Mouse (Mus musculus) lung, embryonic 14.5 days (tissue): ENCODE data around the gene Camta2. TPM values are rescaled to one million over a fixed set of nuclear protein-coding genes. Genes with fewer than 3 reads are reported as not detected.

Experiments used
- ATAC-seq: fragments of 200-750 bp; cut with Nextera tagmentation; 2 replicates; pipeline ENCODE4 v1.8.0; 2017; ENCODE audit warnings: mild to moderate bottlenecking, moderate TSS enrichment, moderate library complexity; ENCODE audit not compliant: insufficient read depth
- DNase-seq: peaks from one replicate; pipeline ENCODE4 v3.0.0-alpha.2; 2015
- H3K27ac ChIP-seq: fragments of 300-500 bp; sonication (generic); 2 replicates; pipeline ENCODE4 v1.5.1; 2014; ENCODE audit warnings: low read depth, mild to moderate bottlenecking, moderate library complexity
- H3K27me3 ChIP-seq: fragments of 300-500 bp; sonication (generic); 2 replicates; pipeline ENCODE4 v1.6.1; 2014; ENCODE audit warnings: low read length, control low read depth; ENCODE audit not compliant: insufficient read depth
- H3K36me3 ChIP-seq: fragments of 300-500 bp; sonication (generic); 2 replicates; pipeline ENCODE4 v1.6.1; 2014; ENCODE audit warnings: control low read depth; ENCODE audit not compliant: insufficient read depth
- H3K4me1 ChIP-seq: fragments of 300-500 bp; sonication (generic); 2 replicates; pipeline ENCODE4 v1.6.1; 2014; ENCODE audit warnings: antibody characterized with exemption, control low read depth; ENCODE audit not compliant: insufficient read depth
- H3K4me2 ChIP-seq: fragments of 300-500 bp; sonication (generic); 2 replicates; pipeline ENCODE4 v1.6.1; 2014; ENCODE audit warnings: mild to moderate bottlenecking
- H3K4me3 ChIP-seq: fragments of 300-500 bp; sonication (generic); 2 replicates; pipeline ENCODE4 v1.5.1; 2014; ENCODE audit warnings: low read depth, low read length
- H3K9ac ChIP-seq: fragments of 300-500 bp; sonication (generic); 2 replicates; pipeline ENCODE4 v1.6.1; 2014
- H3K9me3 ChIP-seq: fragments of 300-500 bp; sonication (generic); 2 replicates; pipeline ENCODE4 v1.6.1; 2016; ENCODE audit warnings: low read depth, low read length, control low read depth
- CTCF ChIP-seq: IDR thresholded peaks from 2 replicates; pipeline ENCODE4 v1.5.1; 2016; ENCODE audit warnings: antibody characterized with exemption, low read depth
- WGBS: fragments of 180-500 bp; shearing (Covaris S2); extraction: QIAGEN DNeasy Blood & Tissue Kit; methylation state at CpG from one replicate; pipeline ENCODE4 v1.1.7; 2014; 5-methylcytosine and 5-hydroxymethylcytosine counted together
- polyA plus RNA-seq: library from polyadenylated mRNA; unstranded; fragments of >200 nt; fragmentation: Nextera tagmentation; extraction: Ambion mirVana; gene quantifications from 2 replicates; pipeline ENCODE4 v1.2.1, GENCODE M21; 2014

The Camta2 gene
- polyA plus RNA-seq, 1 experiment from 2014 or later, result 16.2 TPM

DNA sequence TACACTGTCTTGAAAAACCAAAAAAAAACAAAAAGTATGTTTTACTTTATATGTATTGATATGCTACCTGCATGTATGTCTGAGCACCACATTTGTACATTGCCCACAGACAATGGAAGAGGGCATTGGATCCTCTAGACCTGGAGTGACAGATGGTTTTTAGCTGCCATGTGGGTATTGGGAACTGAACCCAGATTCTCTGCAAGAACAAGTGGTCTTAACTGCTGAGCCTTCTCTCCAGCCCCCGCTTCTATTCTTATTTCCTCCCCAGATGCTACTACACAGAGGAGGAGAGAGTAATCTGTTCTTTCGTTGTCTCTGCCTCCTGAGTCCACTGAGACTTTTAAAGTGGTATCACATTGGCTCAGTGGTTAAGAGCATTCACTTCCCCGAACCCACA, 5.6 kb upstream of the Camta2 start:
- DNase-seq, result no peak
- TF ChIP-seq CTCF, result no peak
- no peaks in the 10 kb centered on the region for H3K4me1 ChIP-seq
- no peak overlapping the region for H3K27ac ChIP-seq
- ATAC-seq, result no peak
- no peak overlapping the region for H3K9ac ChIP-seq
- H3K36me3 ChIP-seq, result no peaks in the 10 kb centered on the region
- WGBS, result 70% methylated on average over 3 of the region's 3 CpGs
- no peak overlapping the region for H3K4me3 ChIP-seq
- no peaks in the 10 kb centered on the region for H3K27me3 ChIP-seq
- no peaks in the 10 kb centered on the region for H3K9me3 ChIP-seq
- no peak overlapping the region for H3K4me2 ChIP-seq

DNA sequence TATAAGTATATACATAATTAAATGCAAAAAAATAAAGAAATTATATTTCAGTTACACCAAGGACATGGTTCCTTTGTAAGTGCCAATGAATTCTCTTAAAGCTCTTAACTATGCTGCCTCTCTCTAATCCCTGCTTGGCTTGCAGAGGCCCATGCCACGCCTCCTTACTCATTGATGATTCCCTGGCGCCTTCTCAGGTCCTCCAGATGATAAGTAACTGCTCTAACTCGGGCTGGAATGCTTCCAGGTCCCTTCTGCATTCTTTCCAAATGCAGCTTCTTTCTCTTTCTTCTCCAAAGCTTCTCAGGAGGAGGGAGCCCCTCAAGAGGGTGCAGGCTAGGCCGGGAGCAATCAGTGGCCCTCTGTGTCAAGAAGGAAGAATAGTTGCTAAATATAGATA, 1.7 kb upstream of the Camta2 start:
- Histone ChIP-seq H3K36me3 (peaks cover 15% of the 10 kb centered on the region), H3K4me1 (no peaks in the 10 kb centered on the region), H3K27me3 (no peaks in the 10 kb centered on the region), H3K4me2 (no peak overlapping the region), H3K9me3 (no peaks in the 10 kb centered on the region), H3K4me3 (no peak overlapping the region), H3K9ac (no peak overlapping the region), H3K27ac (no peak overlapping the region)
- TF ChIP-seq CTCF, result no peak
- 44% methylated on average over 4 of the region's 4 CpGs for WGBS
- DNase-seq (peak; percentile 57), ATAC-seq (no peak)

DNA sequence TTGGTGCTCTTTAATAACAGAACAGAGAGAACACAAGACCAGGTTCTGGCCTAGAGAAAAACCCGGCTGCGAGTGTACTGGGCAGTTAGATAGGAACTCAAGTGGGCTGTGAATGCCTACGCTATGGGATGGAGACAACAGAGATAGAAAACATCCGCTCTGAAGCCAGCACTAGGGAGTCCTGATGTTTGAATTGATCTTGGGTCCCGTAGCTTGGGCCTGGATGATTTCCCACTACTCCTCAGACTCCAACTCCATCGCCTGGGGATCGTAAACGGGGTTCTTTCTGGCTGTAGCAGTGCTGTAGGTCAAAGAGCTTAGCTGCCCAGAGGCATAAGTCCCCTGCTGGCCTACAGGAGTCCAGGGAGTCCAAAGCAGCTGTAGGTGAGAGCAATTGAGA, 467 bp upstream of the Camta2 start:
- ATAC-seq (0 out of 2 replicates have a peak, but pooled peaks have one; percentile 20), DNase-seq (peak; percentile 28)
- Histone ChIP-seq H3K27me3 (no peaks in the 10 kb centered on the region), H3K9ac (peak overlapping the region; percentile 82), H3K36me3 (peaks cover 28% of the 10 kb centered on the region), H3K4me3 (peak overlapping the region; percentile 87), H3K4me2 (peak overlapping the region; percentile 80), H3K27ac (peak overlapping the region; percentile 88), H3K4me1 (no peaks in the 10 kb centered on the region), H3K9me3 (no peaks in the 10 kb centered on the region)
- no peak for TF ChIP-seq CTCF
- WGBS, result 11% methylated on average over 8 of the region's 8 CpGs

DNA sequence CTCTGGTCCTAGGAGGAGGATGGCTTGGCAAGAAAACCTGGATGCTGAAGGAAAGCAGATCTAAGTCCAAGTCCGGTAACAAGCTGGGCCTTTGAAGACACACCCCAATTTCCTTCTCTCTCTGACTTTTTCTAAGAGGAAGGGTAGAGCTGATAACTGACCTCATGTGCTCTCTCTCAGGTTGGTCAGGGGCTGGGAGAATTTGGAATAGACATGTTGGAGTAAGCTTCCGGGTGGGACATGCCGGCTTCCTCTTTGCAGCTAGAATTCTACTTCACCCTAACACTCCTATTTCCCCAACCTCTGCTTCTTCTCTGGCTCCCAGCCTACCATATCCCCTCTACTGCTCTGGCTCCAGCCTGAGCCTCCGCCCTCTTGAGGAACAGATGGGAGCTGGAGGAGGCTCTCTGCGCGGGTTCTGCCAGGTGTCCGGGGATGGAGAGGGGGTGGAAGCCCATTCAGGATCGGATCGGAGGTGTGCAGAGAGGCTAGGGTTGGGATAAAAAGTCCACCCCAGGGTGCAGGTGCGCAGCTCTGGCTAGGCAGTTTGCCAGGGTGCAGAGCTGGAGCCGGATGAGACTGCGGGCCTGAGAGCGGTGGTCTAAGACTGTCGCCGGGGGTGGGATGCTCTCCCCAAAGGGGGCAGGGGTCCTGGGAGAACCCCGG, 871 bp downstream of the Camta2 start:
- DNase-seq (peak; percentile 45), ATAC-seq (peak; percentile 65)
- H3K27ac ChIP-seq, result peak overlapping the region; percentile 88
- H3K9me3 ChIP-seq, result no peaks in the 10 kb centered on the region
- 2% methylated on average over 16 of the region's 16 CpGs for whole genome bisulfite sequencing
- peaks cover 41% of the 10 kb centered on the region for H3K36me3 ChIP-seq
- peak overlapping the region; percentile 82 for H3K9ac ChIP-seq
- H3K4me2 ChIP-seq, result peak overlapping the region; percentile 80
- no peak for TF ChIP-seq CTCF
- H3K27me3 ChIP-seq, result no peaks in the 10 kb centered on the region
- H3K4me1 ChIP-seq, result no peaks in the 10 kb centered on the region
- H3K4me3 ChIP-seq, result peak overlapping the region; percentile 87

DNA sequence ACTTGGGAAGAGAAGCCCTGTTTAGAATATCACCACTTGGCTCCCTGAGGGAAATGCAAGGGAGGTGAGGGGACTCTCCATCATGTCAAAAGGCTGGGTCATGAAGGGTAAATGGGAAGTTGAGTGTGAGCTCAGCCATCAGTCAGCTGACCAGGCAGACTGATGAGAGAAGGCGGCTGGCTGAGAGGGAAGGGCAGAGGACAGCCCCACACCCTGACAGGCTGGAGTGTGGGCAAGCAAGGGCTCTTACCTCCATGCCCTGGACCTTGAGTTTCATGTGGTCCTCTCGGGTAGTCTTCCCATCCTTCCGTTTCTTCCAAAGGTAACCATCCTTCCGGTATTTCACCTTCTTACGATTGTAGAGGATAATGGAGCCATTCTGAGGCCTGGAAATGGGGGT, 4.3 kb downstream of the Camta2 start:
- Histone ChIP-seq H3K9ac (no peak overlapping the region), H3K4me1 (no peaks in the 10 kb centered on the region), H3K36me3 (peaks cover 70% of the 10 kb centered on the region), H3K9me3 (no peaks in the 10 kb centered on the region), H3K4me3 (no peak overlapping the region), H3K27ac (no peak overlapping the region), H3K27me3 (no peaks in the 10 kb centered on the region), H3K4me2 (no peak overlapping the region)
- TF ChIP-seq CTCF, result no peak
- ATAC-seq, result no peak
- no peak for DNase-seq
- WGBS, result 84% methylated on average over 5 of the region's 5 CpGs

DNA sequence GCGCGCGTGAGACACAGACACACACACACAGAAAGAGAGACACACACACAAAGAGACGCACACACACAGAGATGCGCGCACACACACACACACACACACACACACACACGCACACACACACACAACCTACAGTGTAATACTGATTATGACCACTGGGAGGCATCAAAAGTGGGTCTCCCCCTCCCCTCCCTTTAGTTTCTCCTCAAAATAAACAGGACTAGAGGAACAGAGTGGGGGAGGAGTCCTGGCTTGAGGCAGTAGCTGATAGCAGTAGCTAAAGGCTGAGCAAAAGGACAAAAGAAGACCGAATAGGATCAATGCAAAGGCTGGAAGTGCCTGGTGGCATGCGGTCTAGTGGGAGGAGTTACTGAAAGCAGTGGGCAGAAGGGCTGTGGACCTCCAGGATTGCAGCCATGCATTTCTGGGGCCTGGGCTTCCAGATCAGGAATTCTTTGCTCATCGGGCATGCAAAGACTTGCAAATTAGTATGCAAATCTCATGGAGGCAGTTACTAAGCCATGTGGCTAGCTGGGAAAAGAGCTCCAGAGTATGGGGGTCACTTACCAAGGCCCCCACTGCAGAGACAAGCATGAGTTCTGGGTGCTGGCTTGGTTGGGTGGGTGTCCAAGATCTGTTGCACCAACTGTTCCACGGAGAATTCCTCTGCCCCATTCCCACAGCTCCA, 5.9 kb downstream of the Camta2 start:
- no peak overlapping the region for H3K4me2 ChIP-seq
- peak; percentile 85 for DNase-seq
- peak; percentile 74 for ATAC-seq
- peak; percentile 86 for TF ChIP-seq CTCF
- H3K27ac ChIP-seq, result peak overlapping the region; percentile 54; the same call in 1 of the 2 replicates
- H3K9ac ChIP-seq, result no peak overlapping the region
- H3K36me3 ChIP-seq, result peaks cover 76% of the 10 kb centered on the region
- WGBS, result 28% methylated on average over 11 of the region's 11 CpGs
- no peaks in the 10 kb centered on the region for H3K9me3 ChIP-seq
- no peaks in the 10 kb centered on the region for H3K4me1 ChIP-seq
- no peaks in the 10 kb centered on the region for H3K27me3 ChIP-seq
- 0 out of 2 replicates have a peak overlapping the region, but pooled peaks have one; percentile 2 for H3K4me3 ChIP-seq

DNA sequence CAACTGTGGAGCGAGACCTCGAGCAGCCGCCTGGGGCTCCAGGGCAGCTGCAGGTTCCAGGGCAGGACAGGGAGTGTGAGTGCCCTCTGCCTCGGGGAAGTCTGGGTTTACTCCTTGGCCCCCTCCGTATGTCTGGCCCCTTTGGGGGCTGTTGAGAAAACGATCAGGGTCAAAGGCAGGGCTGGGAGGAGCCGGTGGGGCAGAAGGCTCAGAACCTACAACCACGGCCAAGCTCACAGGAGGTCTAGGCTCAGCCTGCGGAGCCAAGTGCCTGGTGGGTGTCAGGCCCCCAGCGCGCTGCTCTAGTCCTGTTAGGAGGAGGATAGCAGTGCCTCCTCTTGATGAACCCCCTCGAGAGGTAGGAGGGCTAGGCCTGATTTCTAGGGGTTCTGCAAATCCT, 6.7 kb downstream of the Camta2 start:
- Histone ChIP-seq H3K27me3 (no peaks in the 10 kb centered on the region), H3K9me3 (no peaks in the 10 kb centered on the region), H3K36me3 (peaks cover 83% of the 10 kb centered on the region), H3K4me2 (no peak overlapping the region), H3K27ac (no peak overlapping the region), H3K4me1 (no peaks in the 10 kb centered on the region), H3K9ac (no peak overlapping the region), H3K4me3 (no peak overlapping the region)
- ATAC-seq (no peak), DNase-seq (no peak)
- 65% methylated on average over 12 of the region's 12 CpGs for WGBS
- no peak for TF ChIP-seq CTCF
